Mouse (Mus musculus): ENCODE data around the gene Unk.

Unk gene

DNA sequence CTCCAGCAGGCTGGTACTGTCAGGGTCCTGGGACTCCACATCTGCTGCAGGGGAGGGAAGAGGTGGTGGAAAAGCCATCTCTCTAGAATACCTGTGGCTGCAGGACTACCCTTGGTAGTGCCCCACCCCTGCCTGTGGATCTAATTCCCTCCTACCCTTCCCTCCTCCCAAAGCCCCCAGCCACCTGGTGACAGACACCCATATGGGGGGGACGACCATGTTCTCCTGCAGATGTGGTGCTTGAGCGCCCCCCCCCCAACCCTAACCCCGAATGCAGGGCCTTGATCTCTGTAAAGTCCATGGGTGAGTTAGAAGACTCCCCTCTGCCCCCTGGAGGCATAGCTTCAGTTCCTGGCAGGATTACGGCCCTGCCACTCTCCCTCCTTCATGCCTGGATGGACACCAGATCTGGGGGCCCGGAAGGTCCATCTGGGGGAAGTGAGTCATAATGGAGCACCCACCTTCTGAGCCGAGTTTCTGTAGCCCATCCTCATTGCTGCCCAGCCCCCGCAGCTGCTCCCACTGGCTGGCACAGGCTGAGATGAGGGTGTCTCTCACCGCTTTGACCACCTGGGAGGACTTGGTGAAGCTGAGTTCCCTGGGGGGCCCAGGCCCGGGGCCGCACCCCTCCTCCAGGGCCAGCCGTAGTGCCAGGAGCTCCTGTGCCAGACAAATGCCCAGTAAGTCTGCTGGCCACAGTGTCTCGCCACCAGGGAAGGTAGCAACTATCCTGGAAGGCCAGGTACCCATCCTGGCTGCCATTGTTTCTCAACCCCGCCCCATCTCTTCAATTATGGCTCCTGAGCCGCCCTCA, 77.0 kb downstream of the Unk start:
- peak in 1 of 2 experiments; percentile 26 for DNase-seq (ENCODE audit: low spot score in 2 of 2)

DNA sequence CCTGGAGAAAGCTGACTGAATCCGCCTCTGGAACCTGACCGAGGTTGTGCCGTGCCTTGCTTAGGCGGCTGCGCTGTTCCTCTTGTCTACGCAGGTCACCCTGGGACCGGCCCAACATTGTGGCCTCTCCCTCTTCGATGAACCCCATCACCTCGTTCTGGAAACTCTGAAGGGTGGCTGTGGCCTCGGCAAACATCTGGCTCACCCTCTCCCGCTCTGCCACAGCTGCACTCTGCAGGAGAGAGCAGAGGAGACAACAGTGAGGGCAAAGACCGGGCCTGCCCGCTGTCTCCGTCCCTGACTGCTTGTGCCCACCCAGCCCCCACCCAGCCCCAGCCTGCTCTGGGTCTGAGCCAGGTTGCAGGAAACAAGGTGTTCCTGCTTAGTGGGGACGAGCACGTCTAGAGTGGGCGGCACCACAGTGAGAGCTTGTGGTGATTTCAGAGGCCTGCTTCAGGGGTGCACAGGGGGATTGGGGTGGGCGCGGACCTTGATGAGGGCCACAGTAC, 77.7 kb downstream of the Unk start:
- no peak for DNase-seq (ENCODE audit: low spot score in 2 of 2)

DNA sequence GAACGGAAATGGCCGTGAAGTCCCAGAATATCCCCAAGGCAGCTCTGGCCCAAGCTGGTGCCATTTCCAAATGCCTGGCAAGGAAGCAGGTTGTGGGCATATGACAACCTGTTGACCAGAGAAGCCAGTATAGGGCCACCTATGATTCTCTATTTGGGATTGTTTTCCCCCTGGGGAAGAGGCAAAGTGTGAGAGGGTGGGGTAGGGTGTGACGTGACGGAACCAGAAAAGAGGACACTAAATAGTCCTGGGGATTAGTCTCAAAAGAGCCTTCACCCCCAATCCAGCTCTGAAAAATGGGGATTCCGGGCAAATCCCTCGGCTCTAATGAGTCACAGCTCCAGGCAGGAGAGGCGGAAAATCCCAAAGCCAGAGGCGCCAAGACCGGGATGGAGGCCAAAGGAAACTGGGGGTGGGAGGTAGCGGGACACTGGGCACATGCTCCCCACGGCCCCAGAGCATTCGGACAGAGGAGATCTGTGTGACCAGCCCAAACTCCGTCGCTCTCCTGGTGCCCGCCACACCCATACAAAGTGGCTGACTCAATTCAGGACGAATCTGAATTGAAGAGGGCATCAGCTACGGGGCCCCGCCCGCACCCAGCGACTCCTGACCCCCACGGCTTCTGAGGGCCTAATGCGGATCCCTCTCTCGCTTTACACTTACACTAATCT, 78.5 kb downstream of the Unk start:
- no peak for DNase-seq (ENCODE audit: low spot score in 2 of 2)

GRCm38 (mm10) chr11:116109441-116110081, 79.4 kb downstream of the Unk start:
- peak in 1 of 2 experiments; percentile 45 for DNase-seq (ENCODE audit: low spot score in 2 of 2)

GRCm38 (mm10) chr11:116110131-116110530, 80.0 kb downstream of the Unk start:
- peak in 1 of 2 experiments; percentile 52 for DNase-seq (ENCODE audit: low spot score in 2 of 2)

- no peak for DNase-seq (ENCODE audit: low spot score in 2 of 2)
Observed at GRCm38 (mm10) chr11:116110540-116110939, 80.4 kb downstream of the Unk start.

All from spleen, postnatal 10 days (tissue).